29 mouse cellular contexts compared by ENCODE assay signal in the genomic region with DNA sequence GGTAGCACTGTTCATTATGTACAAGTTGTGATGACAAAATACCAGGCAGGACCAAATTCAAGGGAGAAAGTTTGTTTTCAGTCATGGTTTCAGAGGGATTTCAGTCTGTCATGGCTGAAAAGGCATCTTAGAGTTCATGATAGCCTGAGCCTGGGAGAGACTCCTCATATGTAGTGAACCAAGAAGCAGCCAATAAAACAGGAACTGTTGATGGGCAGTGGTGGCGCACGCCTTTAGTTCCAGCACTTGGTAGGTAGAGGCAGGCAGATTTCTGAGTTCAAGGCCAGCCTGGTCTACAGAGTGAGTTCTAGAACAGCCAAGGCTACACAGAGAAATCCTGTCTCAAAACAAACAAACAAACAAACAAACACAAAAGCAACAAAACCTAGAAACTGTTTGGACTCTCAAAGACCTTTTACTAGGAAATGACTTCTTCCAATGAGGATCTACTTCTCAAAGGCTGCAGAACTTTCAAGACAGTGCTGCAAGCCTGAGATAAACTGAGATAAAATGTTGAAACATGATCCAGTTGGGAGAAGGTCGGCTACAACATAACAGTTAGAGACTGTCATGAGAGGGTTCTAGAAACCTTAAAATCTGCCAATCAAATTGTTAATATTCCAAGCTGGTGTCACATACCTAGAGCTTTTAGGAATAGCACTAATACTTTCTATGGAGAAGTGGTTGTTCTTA.
"Had no signal": no experiment of that assay in that cellular context is flagged by ENCODE, and none has a peak within 500 bp of the region (broad histone marks: within the 10 kb centered on the region; RNA-seq: fewer than 3 reads in every experiment).

No protein-coding gene starts in this region.

- H3K4me2 ChIP-seq: embryonic facial prominence, embryonic 12.5 days; embryonic facial prominence, embryonic 13.5 days; embryonic facial prominence, embryonic 15.5 days; forebrain, embryonic 12.5 days; forebrain, embryonic 13.5 days; forebrain, embryonic 15.5 days had no signal

- H3K4me3 ChIP-seq: embryonic facial prominence, embryonic 10.5 days; embryonic facial prominence, embryonic 12.5 days; embryonic facial prominence, embryonic 13.5 days; embryonic facial prominence, embryonic 15.5 days; erythroblast, embryonic 14.5 days; forebrain, embryonic 10.5 days; forebrain, embryonic 12.5 days; forebrain, embryonic 13.5 days; forebrain, embryonic 15.5 days; gastrocnemius, adult 2 months; heart, adult 2 months had no signal

- DNase-seq: cerebellum, adult 2 months; cerebellum, adult 8-10 months; cerebellum, adult 9-10 months; cerebellum, adult 9-11 months; cerebellum, postnatal 10 days; cerebellum, postnatal 14 days; cerebellum, postnatal 25 days; cerebellum, postnatal 36 days; embryo, embryonic 11 days; forebrain, postnatal 0 days; gastrocnemius, adult 2 months; gastrocnemius, postnatal 10 days; gastrocnemius, postnatal 14 days; gastrocnemius, postnatal 25 days; gastrocnemius, postnatal 36 days; heart, adult 11 months; heart, adult 18-20 months; heart, adult 2 months had no signal

- H3K9me3 ChIP-seq: embryonic facial prominence, embryonic 10.5 days; embryonic facial prominence, embryonic 12.5 days; embryonic facial prominence, embryonic 13.5 days; embryonic facial prominence, embryonic 15.5 days; forebrain, embryonic 10.5 days; forebrain, embryonic 12.5 days; forebrain, embryonic 13.5 days; forebrain, embryonic 15.5 days had no signal

- H3K4me1 ChIP-seq: embryonic facial prominence, embryonic 12.5 days; embryonic facial prominence, embryonic 15.5 days; forebrain, embryonic 10.5 days; forebrain, embryonic 12.5 days; forebrain, embryonic 13.5 days; forebrain, embryonic 15.5 days had no signal

- H3K27ac ChIP-seq: embryonic facial prominence, embryonic 10.5 days; embryonic facial prominence, embryonic 12.5 days; embryonic facial prominence, embryonic 13.5 days; embryonic facial prominence, embryonic 15.5 days; forebrain, embryonic 10.5 days; forebrain, embryonic 12.5 days; forebrain, embryonic 13.5 days; forebrain, embryonic 15.5 days; gastrocnemius, adult 2 months; heart, adult 2 months had no signal

- ATAC-seq: forebrain, embryonic 13.5 days; forebrain, embryonic 14.5 days; forebrain, embryonic 15.5 days; forebrain, embryonic 16.5 days; forebrain, postnatal 0 days had no signal

- H3K36me3 ChIP-seq: embryonic facial prominence, embryonic 10.5 days; embryonic facial prominence, embryonic 12.5 days; embryonic facial prominence, embryonic 13.5 days; embryonic facial prominence, embryonic 15.5 days; forebrain, embryonic 10.5 days; forebrain, embryonic 12.5 days; forebrain, embryonic 15.5 days had no signal

- H3K27me3 ChIP-seq: embryonic facial prominence, embryonic 12.5 days; embryonic facial prominence, embryonic 13.5 days; embryonic facial prominence, embryonic 15.5 days; forebrain, embryonic 12.5 days; forebrain, embryonic 13.5 days; forebrain, embryonic 15.5 days had no signal

- H3K9ac ChIP-seq: embryonic facial prominence, embryonic 12.5 days; embryonic facial prominence, embryonic 13.5 days; embryonic facial prominence, embryonic 15.5 days; forebrain, embryonic 12.5 days; forebrain, embryonic 13.5 days; forebrain, embryonic 15.5 days; forebrain, postnatal 0 days had no signal
